Mouse (Mus musculus) lung, postnatal 0 days (tissue): ENCODE measurements around the gene Sdcbp2. TPM values are rescaled to one million over a fixed set of nuclear protein-coding genes. Genes with fewer than 3 reads are reported as not detected.

Experiments used
- ATAC-seq: fragments of 200-750 bp; cut with Nextera tagmentation; 2 replicates; pipeline ENCODE4 v1.8.0; 2017; ENCODE audit warnings: moderate library complexity
- DNase-seq: peaks from one replicate; pipeline ENCODE4 v3.0.0-alpha.2; 2016; ENCODE audit warnings: low spot score
- H3K27ac ChIP-seq: fragments of 300-500 bp; sonication (generic); 2 replicates; pipeline ENCODE4 v1.5.1; 2014; ENCODE audit warnings: antibody characterized with exemption, mild to moderate bottlenecking, low read length, mixed read lengths
- H3K27me3 ChIP-seq: fragments of 300-500 bp; sonication (generic); replicated peaks from 2 replicates; pipeline ENCODE4 v1.6.1; 2014; ENCODE audit warnings: low read length, mixed read lengths; ENCODE audit not compliant: insufficient read depth
- H3K36me3 ChIP-seq: fragments of 300-500 bp; sonication (generic); 2 replicates; pipeline ENCODE4 v1.6.1; 2014; ENCODE audit warnings: low read length, mixed read lengths; ENCODE audit not compliant: insufficient read depth
- H3K4me1 ChIP-seq: fragments of 300-500 bp; sonication (generic); 2 replicates; pipeline ENCODE4 v1.6.1; 2014; ENCODE audit warnings: antibody characterized with exemption, low read depth, low read length, mixed read lengths; ENCODE audit not compliant: insufficient read depth
- H3K4me2 ChIP-seq: fragments of 300-500 bp; sonication (generic); replicated peaks from 2 replicates; pipeline ENCODE4 v1.6.1; 2014; ENCODE audit warnings: low read depth, mild to moderate bottlenecking, low read length, moderate library complexity, mixed read lengths
- H3K4me3 ChIP-seq: fragments of 300-500 bp; sonication (generic); 2 replicates; pipeline ENCODE4 v1.5.1; 2014; ENCODE audit warnings: low read depth, low read length
- H3K9ac ChIP-seq: fragments of 300-500 bp; sonication (generic); replicated peaks from 2 replicates; pipeline ENCODE4 v1.6.1; 2014; ENCODE audit warnings: low read depth, mild to moderate bottlenecking
- H3K9me3 ChIP-seq: fragments of 300-500 bp; sonication (generic); 2 replicates; pipeline ENCODE4 v1.6.1; 2016; ENCODE audit warnings: low read length, mixed read lengths
- CTCF ChIP-seq: IDR thresholded peaks from 2 replicates; pipeline ENCODE4 v1.5.1; 2016; ENCODE audit warnings: antibody characterized with exemption, mild to moderate bottlenecking
- EP300 ChIP-seq: IDR thresholded peaks from 2 replicates; pipeline ENCODE4 v1.6.1; 2016; ENCODE audit warnings: antibody characterized with exemption, mild to moderate bottlenecking, control low read depth
- WGBS: fragments of 180-500 bp; shearing (Covaris S2); extraction: QIAGEN DNeasy Blood & Tissue Kit; methylation state at CpG from one replicate; pipeline ENCODE4 v1.1.7; 2014; 5-methylcytosine and 5-hydroxymethylcytosine counted together
- polyA plus RNA-seq: library from polyadenylated mRNA; unstranded; fragments of >200 nt; fragmentation: Nextera tagmentation; extraction: Ambion mirVana; gene quantifications from 2 replicates; pipeline ENCODE4 v1.2.1, GENCODE M21; 2015

Gene Sdcbp2
- polyA plus RNA-seq, 1 experiment from 2014 or later: 2.5 TPM

DNA sequence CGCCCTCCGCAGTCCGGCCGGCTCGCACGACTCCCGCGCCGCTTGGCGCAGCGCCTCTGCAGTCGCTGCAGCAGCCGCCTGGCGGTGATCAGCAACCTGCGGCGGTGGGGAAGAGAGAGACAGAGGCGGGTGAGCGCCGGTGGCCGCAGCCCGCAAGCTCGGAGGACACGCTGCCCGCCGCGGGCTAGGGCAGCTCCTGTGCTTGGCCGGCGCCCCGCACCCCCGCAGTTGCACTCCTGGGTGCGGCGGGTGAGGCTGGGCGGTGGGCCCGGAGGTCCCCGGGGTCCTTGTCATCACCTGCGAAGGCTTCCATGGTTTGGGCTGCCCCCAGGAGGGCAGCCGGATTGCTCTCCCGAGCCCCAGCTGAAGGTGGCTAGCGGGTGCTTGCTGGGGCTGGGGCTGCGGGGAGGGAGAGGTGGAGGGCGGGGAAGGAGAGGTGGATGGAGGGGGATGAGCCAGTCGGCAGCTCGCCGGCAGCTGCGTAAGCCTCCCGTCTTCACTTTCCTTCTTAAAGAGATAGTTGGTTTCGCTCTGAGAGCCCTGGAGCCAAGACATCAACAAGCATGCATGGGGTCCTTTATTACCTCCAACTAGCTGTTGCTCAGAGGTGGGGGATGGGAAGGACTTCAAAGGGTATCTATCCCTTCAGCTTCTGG, 59.9 kb downstream of the Sdcbp2 start, which contains the start of gene Snph:
Gene Snph, minus strand, starts transcription at position 435 of the 656 bp plus-strand sequence.
- Histone ChIP-seq H3K4me2 (peak within 1 kb of the TSS; percentile 94), H3K4me1 (no peaks in the 10 kb centered on the region), H3K9me3 (no peaks in the 10 kb centered on the region), H3K9ac (0 out of 2 replicates have a peak within 1 kb of the TSS, but pooled peaks have one; percentile 19), H3K27me3 (peaks cover 21% of the 10 kb centered on the region; the same call in 1 of the 2 replicates), H3K4me3 (peak within 1 kb of the TSS; percentile 53), H3K27ac (no peak within 1 kb of the TSS), H3K36me3 (no peaks in the 10 kb centered on the region)
- ATAC-seq: peak; percentile 76
- TF ChIP-seq CTCF: peak; percentile 67
- TF ChIP-seq EP300: no peak
- peak; percentile 42 for DNase-seq
- 0% methylated on average over 43 of the region's 47 CpGs for WGBS

DNA sequence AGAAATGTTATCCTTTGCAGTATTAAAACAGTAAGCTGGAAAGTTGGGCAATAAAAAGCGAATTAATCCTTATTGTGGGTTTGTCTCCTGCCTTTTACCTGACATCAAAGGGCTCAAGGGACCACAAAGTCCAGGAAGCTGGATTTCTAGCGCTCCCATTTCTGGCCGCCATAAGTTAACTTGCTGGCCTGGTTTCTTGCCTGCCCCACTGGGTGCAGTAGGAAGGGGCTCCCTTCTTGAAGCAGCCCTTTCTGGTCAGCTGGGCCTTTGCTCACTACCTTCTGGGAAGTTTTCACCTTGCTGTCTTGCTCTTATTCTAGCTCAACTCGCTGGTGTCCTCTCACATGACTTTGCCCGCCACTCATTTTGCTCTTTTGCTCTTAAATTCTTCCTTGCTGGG, 60.6 kb downstream of the Sdcbp2 start:
- no peak for DNase-seq
- H3K9ac ChIP-seq: no peak overlapping the region
- TF ChIP-seq CTCF: no peak
- no peak for TF ChIP-seq EP300
- H3K4me1 ChIP-seq: no peaks in the 10 kb centered on the region
- 55% methylated on average over 5 of the region's 5 CpGs for WGBS
- H3K9me3 ChIP-seq: no peaks in the 10 kb centered on the region
- peaks cover 21% of the 10 kb centered on the region; the same call in 1 of the 2 replicates for H3K27me3 ChIP-seq
- no peak overlapping the region for H3K4me3 ChIP-seq
- no peak for ATAC-seq
- no peak overlapping the region for H3K4me2 ChIP-seq
- no peaks in the 10 kb centered on the region for H3K36me3 ChIP-seq
- no peak overlapping the region for H3K27ac ChIP-seq

DNA sequence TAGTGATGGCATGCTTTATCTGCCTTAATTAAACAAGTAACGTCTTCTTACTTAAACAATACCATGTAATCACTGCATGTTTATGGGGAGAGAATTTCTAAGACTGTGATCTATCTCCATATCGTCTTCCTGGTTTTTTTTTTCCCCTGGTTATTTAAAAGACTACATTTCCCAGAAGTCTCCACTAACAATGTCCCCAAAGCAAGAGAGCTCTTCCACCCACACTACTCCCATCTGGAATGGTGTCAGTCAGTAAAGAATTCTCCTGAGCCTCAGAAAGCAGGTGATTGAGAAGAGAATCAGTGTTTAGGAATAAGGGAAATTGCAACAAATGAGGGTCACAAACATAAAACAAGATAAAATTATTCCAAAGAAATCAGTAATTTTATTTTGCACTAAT, 62.5 kb downstream of the Sdcbp2 start:
- no peaks in the 10 kb centered on the region for H3K4me1 ChIP-seq
- H3K36me3 ChIP-seq: no peaks in the 10 kb centered on the region
- 23% methylated on average over 2 of the region's 2 CpGs for WGBS
- H3K27ac ChIP-seq: no peak overlapping the region
- TF ChIP-seq EP300 (no peak), CTCF (no peak)
- H3K4me3 ChIP-seq: no peak overlapping the region
- H3K9me3 ChIP-seq: no peaks in the 10 kb centered on the region
- peaks cover 21% of the 10 kb centered on the region; the same call in 1 of the 2 replicates for H3K27me3 ChIP-seq
- DNase-seq (no peak), ATAC-seq (no peak)
- H3K4me2 ChIP-seq: no peak overlapping the region
- no peak overlapping the region for H3K9ac ChIP-seq

DNA sequence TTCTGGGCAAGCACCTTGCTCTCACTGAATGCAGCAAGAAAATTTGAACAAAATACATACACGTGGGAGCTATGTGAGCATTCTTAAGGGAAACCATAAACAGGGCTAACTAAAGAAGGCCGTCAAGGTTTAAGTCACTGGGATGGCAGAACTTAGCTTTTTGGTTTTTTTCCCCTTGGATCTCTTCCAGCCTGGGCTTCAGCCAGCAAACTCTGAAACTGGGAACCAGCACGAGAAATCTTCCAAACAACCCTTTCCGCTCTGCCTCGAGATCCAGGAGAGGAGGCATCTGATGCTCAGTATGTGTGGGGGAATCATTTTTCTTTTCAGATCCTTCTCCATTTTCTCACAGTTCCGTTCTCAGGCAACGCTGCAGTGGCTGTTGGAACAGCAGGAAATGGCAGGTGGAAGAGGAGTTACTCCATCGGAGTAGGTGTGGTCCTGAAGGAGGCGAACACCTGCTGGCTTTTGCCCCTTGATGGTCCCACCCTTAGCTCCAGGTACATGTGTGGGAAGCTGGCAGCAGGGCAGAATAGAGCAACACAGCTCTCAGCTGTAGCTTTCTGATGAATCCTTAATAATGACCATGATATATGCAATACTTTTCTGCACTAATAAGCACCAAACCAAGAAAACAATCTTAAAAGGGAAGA, 63.1 kb downstream of the Sdcbp2 start:
- ATAC-seq (no peak), DNase-seq (no peak)
- no peak overlapping the region for H3K4me3 ChIP-seq
- no peak overlapping the region for H3K4me2 ChIP-seq
- no peak overlapping the region for H3K9ac ChIP-seq
- 42% methylated on average over 9 of the region's 9 CpGs for WGBS
- H3K4me1 ChIP-seq: no peaks in the 10 kb centered on the region
- peaks cover 21% of the 10 kb centered on the region; the same call in 1 of the 2 replicates for H3K27me3 ChIP-seq
- no peaks in the 10 kb centered on the region for H3K36me3 ChIP-seq
- TF ChIP-seq CTCF (no peak), EP300 (no peak)
- H3K9me3 ChIP-seq: no peaks in the 10 kb centered on the region
- no peak overlapping the region for H3K27ac ChIP-seq

DNA sequence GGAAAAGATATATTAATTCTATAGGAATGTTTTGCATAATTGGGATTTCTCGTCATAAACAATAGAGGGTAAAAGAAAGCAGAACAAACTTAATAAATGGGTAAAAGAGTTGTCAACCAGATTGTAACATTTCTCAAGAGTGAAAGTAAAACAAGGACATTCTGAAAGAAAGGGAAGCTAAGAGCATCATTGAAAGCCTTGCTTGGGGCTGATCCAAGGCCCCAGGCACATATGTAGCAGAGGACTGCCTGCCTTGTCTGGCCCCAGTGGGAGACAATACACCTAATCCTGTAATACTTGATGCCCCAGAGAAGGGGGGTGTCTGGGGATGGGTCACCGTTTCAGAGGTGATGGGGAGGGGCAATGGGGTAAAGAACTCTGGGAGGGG, 63.6 kb downstream of the Sdcbp2 start:
- H3K36me3 ChIP-seq: no peaks in the 10 kb centered on the region
- H3K4me2 ChIP-seq: no peak overlapping the region
- no peaks in the 10 kb centered on the region for H3K4me1 ChIP-seq
- ATAC-seq (no peak), DNase-seq (no peak)
- no peak overlapping the region for H3K9ac ChIP-seq
- H3K27ac ChIP-seq: no peak overlapping the region
- H3K27me3 ChIP-seq: peaks cover 21% of the 10 kb centered on the region; the same call in 1 of the 2 replicates
- H3K4me3 ChIP-seq: no peak overlapping the region
- 73% methylated on average over 2 of the region's 2 CpGs for WGBS
- no peaks in the 10 kb centered on the region for H3K9me3 ChIP-seq
- no peak for TF ChIP-seq EP300
- TF ChIP-seq CTCF: no peak

Other genes starting within 250 kb of the Sdcbp2 start
- gene 4921509C19Rik, start 96.5 kb upstream of the Sdcbp2 start, polyA plus RNA-seq: not detected in 2 replicates
- 100 and 114 TPM in 2 replicates for gene Nsfl1c, start 78.4 kb upstream of the Sdcbp2 start, polyA plus RNA-seq
- 686 and 696 TPM in 2 replicates for gene Fkbp1a, start 30.1 kb upstream of the Sdcbp2 start, polyA plus RNA-seq
- 0.17 and 0.18 TPM in 2 replicates for gene Snph, start 60.0 kb downstream of the Sdcbp2 start, polyA plus RNA-seq
- gene Rad21l, start 95.9 kb downstream of the Sdcbp2 start, polyA plus RNA-seq: not detected in 2 replicates
- gene Tmem74b, start 129.4 kb downstream of the Sdcbp2 start, polyA plus RNA-seq: 0.57 and 0.63 TPM in 2 replicates
- 32.5 and 38.5 TPM in 2 replicates for gene Psmf1, start 171.6 kb downstream of the Sdcbp2 start, polyA plus RNA-seq